Mouse (Mus musculus): ENCODE results near the gene Parp16.

Gene Parp16

DNA sequence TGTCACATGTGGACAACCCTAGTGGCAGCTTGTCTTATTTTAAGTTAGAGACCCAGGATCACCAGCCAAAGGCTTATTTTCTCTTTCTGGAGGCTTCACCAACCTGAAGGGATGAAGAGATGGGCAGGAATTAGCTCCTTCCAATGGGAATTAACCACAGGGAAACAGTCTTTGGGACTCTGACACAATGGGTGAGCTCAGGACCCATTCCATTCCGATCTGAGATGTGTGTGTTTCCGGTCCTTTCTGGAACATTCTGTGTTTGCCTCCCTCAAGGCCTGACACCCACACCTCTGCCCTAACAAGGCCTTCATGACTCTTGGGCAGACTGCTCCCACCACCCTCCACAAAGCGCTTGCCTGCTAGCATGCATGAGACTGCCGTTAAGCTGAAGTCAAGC is at the start of gene Parp16:
TSS of gene Parp16 (plus strand) at position 301 of the 400 bp plus-strand sequence.
- no peak for DNase-seq (ENCODE audit: low spot score)

DNA sequence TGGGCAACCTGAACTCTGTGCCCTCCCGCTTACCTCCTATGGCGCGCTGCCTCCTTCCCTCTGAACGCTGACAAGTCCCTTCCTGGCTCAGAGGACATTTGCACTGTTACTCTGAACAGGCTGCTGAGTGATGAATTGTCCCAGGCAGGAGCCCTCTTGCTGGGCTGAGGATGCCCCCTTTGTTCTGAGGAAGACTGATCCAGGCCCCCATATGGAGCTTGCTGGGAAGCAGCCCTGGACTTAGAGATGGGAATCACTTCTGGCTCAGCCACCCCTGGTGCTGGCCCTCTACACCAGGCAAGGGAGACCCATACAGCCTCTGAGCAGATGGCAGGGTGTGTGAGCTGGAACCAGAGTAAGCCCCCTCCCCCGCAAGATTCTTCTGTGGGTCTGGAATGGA is 49.2 kb upstream of the Parp16 start:
- no peak for DNase-seq (ENCODE audit: low spot score)

- DNase-seq (ENCODE audit: low spot score): no peak
Measured at GRCm38 (mm10) chr9:65148507-65148906, 46.6 kb upstream of the Parp16 start.

- no peak for DNase-seq (ENCODE audit: low spot score)
Measured at GRCm38 (mm10) chr9:65152711-65153330, 42.3 kb upstream of the Parp16 start.

GRCm38 (mm10) chr9:65153331-65153711 is 41.8 kb upstream of the Parp16 start:
- DNase-seq (ENCODE audit: low spot score): no peak

DNA sequence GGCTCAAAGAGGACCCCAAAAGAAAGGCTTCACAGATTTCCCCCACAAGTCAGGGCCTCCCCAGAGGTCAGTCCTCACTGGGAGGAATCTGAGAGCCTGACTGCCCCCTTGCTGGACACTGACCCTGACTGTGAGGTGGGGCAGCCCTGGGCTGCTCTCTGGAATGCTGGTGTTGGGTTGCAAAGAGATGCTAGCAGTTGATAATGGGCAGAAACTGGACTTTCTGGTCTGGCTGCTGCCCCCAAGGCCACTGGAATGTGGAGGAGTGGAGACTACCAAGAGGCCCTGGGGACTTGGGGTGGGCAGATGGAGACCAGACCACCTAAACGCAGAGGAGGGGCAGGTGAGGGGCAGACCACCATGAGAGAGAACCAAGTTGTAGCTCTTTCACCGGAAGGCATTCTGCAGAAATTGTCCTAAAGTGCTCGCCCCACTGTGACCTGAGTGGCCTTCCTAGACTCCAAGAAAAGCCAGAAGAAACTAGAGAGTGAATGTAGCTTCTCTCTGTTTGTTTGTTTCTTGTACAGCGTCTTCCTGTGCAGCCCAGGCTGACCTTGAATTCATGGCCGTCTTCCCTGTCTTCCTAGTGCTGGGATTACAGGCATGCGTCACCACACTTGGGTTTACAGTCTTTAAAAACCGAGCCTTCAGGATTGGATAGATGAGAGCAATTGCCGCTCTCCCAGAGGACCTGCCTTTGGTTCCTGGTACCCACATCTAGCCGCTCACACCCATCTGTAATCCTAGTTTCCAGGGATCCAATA is 40.3 kb upstream of the Parp16 start:
- no peak for DNase-seq (ENCODE audit: low spot score)

- no peak for DNase-seq (ENCODE audit: low spot score)
Measured at GRCm38 (mm10) chr9:65156604-65157003, 38.5 kb upstream of the Parp16 start.

DNA sequence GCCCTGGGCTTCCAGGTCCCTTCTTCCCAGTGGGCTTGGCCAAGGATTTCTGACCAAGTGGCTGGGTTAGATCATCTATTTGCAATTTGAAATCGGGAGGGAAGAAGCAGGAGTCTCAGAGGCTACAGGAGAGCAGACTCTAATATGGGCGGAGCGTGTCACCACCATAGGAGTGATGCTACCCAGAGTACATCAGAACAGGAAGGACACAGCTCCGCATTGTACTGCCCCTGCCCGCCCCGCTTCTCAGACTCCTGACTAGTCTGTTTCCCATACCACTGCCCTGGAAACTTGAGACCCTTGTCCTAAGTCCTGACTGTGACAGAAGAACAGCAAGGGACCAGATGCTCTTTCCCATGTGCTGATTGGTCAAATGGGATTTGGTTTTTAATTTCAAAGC is 37.5 kb upstream of the Parp16 start:
- DNase-seq (ENCODE audit: low spot score): no peak

DNA sequence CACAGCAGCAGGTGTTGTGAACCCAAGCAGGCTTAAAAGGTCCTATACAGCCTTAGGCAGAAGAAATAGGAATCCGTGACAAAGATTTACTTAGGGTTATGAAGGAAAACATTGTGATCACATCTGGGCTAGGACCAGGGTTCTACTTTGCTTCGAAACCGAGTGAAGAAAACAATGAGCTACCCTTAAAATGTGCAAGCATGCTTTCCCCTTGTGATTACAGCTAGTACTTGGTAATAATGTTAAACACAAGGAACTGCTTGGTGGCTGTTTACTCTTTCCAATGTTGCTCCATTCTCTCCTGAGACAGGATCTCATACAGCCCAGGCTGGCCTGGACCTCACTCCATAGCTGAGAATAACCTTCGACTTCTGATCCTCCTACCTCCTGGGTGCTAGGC is 34.0 kb upstream of the Parp16 start:
- DNase-seq (ENCODE audit: low spot score): no peak

GRCm38 (mm10) chr9:65161881-65162280 is 33.3 kb upstream of the Parp16 start:
- DNase-seq (ENCODE audit: low spot score): no peak

GRCm38 (mm10) chr9:65162711-65163639 is 32.2 kb upstream of the Parp16 start:
- DNase-seq (ENCODE audit: low spot score): no peak

DNA sequence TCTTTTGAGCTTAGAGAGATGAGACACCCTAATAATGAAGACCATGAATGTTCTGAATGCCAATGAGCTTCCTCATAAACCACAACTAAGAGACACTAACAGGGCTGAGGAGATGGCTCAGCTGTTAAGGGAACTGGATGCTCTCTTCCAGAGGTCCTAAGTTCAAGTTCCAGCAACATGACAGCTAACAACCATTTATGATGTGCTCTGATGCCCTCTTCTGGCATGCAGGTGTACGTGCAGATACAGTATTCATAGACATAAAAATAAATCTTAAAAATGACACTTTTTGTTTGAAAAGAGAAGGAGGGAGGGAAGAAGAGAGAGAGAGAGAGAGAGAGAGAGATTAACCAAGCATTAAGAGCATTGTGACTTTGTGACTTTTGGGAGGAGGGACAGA is 30.3 kb upstream of the Parp16 start:
- peak; percentile 15 for DNase-seq (ENCODE audit: low spot score)

DNA sequence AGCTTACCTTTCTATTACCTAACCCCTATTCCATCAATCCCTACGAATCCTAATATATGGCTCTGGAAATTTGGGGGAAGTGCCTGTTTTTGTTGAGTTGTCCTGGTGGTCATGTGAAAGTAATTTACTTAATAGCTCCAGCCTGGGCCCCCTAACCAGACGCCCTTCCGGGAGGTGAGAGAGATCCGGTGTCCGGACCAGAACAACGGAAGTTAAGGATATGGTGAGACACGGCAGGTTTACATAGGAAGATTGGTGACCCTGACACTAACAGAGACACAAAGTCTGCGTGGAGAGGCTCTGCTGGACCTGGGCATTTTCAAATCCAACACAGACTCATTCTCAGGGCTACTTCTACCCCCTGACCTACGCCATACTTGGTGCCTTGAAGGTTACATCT is 28.8 kb upstream of the Parp16 start:
- no peak for DNase-seq (ENCODE audit: low spot score)

- DNase-seq (ENCODE audit: low spot score): no peak
Measured at GRCm38 (mm10) chr9:65168534-65168933, 26.6 kb upstream of the Parp16 start.

- no peak for DNase-seq (ENCODE audit: low spot score)
Measured at GRCm38 (mm10) chr9:65168952-65169351, 26.2 kb upstream of the Parp16 start.

GRCm38 (mm10) chr9:65172654-65173053 is 22.5 kb upstream of the Parp16 start:
- DNase-seq (ENCODE audit: low spot score): no peak

DNA sequence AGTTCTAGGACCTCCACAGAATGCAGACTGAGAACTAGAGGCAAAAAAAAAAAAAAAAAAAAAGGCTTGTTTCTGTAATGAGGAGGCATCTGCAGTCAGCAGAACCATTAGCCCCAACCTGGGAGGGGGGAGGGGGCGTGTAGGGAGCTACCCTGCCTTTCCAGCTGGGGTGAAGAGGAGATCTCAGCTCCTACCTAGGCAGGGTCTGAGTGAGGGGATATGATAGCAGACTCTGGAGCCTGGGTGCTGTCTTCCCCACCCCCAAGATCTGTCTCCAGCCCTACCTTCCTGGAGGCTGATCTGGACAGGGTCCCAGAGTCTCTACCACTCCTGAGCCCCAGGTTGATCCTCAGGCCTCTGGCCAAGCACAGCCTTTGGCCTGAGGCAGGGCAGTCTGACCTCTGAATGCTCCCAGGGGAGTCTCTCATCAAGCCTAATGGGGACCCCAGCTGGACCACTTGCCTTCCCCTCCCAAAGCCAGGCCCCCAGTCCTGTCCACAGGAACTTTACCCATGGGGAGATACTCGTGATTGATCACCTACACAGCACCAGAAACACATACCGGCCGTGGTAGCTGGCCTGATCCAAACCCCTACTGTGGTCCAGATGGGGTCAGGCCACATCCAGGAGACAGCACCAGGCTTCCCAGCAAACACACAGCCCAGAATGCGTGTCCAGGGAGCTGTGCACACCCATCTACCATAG is 19.8 kb upstream of the Parp16 start:
- DNase-seq (ENCODE audit: low spot score): no peak

- no peak for DNase-seq (ENCODE audit: low spot score)
Measured at GRCm38 (mm10) chr9:65175939-65176871, 18.9 kb upstream of the Parp16 start.

- DNase-seq (ENCODE audit: low spot score): no peak
Measured at GRCm38 (mm10) chr9:65177497-65177896, 17.7 kb upstream of the Parp16 start.

DNA sequence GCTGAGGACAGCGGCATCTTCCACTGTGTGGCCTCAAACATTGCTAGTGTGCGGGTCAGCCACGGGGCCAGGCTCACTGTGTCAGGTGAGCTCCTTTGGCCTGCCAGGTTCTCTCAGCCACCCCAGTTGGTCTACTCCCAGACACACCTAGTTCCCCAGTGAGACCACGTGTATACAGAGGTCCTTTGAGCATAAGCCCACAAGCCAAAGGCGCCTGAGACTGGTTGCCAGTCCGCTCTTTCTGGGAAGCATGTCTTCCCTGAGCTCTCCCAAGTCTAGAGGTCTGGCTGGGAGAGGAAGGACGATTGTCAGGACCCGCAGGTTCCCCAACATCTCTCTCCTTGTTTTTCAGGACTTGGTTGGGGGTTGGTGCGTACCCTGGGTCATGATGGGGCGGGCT is 17.2 kb upstream of the Parp16 start:
- DNase-seq (ENCODE audit: low spot score): no peak

Data from adipocyte (in vitro differentiated cells).